Mouse (Mus musculus): ENCODE measurements around the gene Lgi1. TPM values are rescaled to one million over a fixed set of nuclear protein-coding genes. Genes with fewer than 3 reads are reported as not detected.

The Lgi1 gene
- polyA plus RNA-seq (2014; fragmentation: Nextera tagmentation; extraction: Ambion mirVana) = 0.86 and 1.6 TPM in 2 replicates

- no peak within 1 kb of the TSS for H3K27ac ChIP-seq (ENCODE audit: low read depth, low read length)
- no peak for ATAC-seq (ENCODE audit: low FRiP score, low TSS enrichment)
- no peaks in the 10 kb centered on the region; the same call in 1 of the 2 replicates for H3K27me3 ChIP-seq (ENCODE audit: control insufficient read depth, insufficient read depth, low read length)
- no peak within 1 kb of the TSS for H3K9ac ChIP-seq (ENCODE audit: low read depth, low read length)
- no peaks in the 10 kb centered on the region for H3K4me1 ChIP-seq (ENCODE audit: control insufficient read depth, insufficient read depth, low read length)
- 26% methylated on average over 21 of the region's 21 CpGs for WGBS
- H3K4me3 ChIP-seq (ENCODE audit: low read length) = peak within 1 kb of the TSS; percentile 9; the same call in 1 of the 2 replicates
- no peaks in the 10 kb centered on the region for H3K36me3 ChIP-seq (ENCODE audit: control insufficient read depth, insufficient read depth, low read length)
- H3K4me2 ChIP-seq (replicated peaks; ENCODE audit: low read depth, low read length) = peak within 1 kb of the TSS; percentile 29
- no peaks in the 10 kb centered on the region for H3K9me3 ChIP-seq (ENCODE audit: control insufficient read depth, low read length)
Measured at GRCm38 (mm10) chr19:38264505-38265500, at the start of gene Lgi1. Lgi1 (plus strand) TSS chr19:38264536.

- H3K9ac ChIP-seq (ENCODE audit: low read depth, low read length) = no peak overlapping the region
- ATAC-seq (ENCODE audit: low FRiP score, low TSS enrichment) = no peak
- no peak overlapping the region for H3K27ac ChIP-seq (ENCODE audit: low read depth, low read length)
- H3K27me3 ChIP-seq (ENCODE audit: control insufficient read depth, insufficient read depth, low read length) = no peaks in the 10 kb centered on the region
- no peaks in the 10 kb centered on the region for H3K9me3 ChIP-seq (ENCODE audit: control insufficient read depth, low read length)
- peaks cover 13% of the 10 kb centered on the region; the same call in 1 of the 2 replicates for H3K36me3 ChIP-seq (ENCODE audit: control insufficient read depth, insufficient read depth, low read length)
- 93% methylated on average over 3 of the region's 3 CpGs for WGBS
- H3K4me1 ChIP-seq (ENCODE audit: control insufficient read depth, insufficient read depth, low read length) = no peaks in the 10 kb centered on the region
- H3K4me2 ChIP-seq (replicated peaks; ENCODE audit: low read depth, low read length) = no peak overlapping the region
- H3K4me3 ChIP-seq (ENCODE audit: low read length) = no peak overlapping the region
Measured at GRCm38 (mm10) chr19:38217696-38218095, 46.6 kb upstream of the Lgi1 start.

- 9% methylated on average over 12 of the region's 12 CpGs for WGBS
- Histone ChIP-seq H3K4me3 (ENCODE audit: low read length) (peak overlapping the region; percentile 63), H3K4me2 (replicated peaks; ENCODE audit: low read depth, low read length) (peak overlapping the region; percentile 65)
Measured at GRCm38 (mm10) chr19:38223356-38223904, 40.9 kb upstream of the Lgi1 start.

GRCm38 (mm10) chr19:38223905-38224684, 40.2 kb upstream of the Lgi1 start, which contains the start of gene Fra10ac1:
Fra10ac1 (minus strand) TSS chr19:38224156.
- ATAC-seq (ENCODE audit: low FRiP score, low TSS enrichment) = peak; percentile 98
- H3K27ac ChIP-seq (ENCODE audit: low read depth, low read length) = peak within 1 kb of the TSS; percentile 64

More at GRCm38 (mm10) chr19:38223356-38223904, 40.9 kb upstream of the Lgi1 start:
- H3K27me3 ChIP-seq (ENCODE audit: control insufficient read depth, insufficient read depth, low read length) = no peaks in the 10 kb centered on the region
- ATAC-seq (ENCODE audit: low FRiP score, low TSS enrichment) = peak; percentile 30; the same call in 1 of the 2 replicates
- peak overlapping the region; percentile 67 for H3K9ac ChIP-seq (ENCODE audit: low read depth, low read length)
- H3K4me1 ChIP-seq (ENCODE audit: control insufficient read depth, insufficient read depth, low read length) = peaks cover 6% of the 10 kb centered on the region; the same call in 1 of the 2 replicates
- peak overlapping the region; percentile 64 for H3K27ac ChIP-seq (ENCODE audit: low read depth, low read length)
- no peaks in the 10 kb centered on the region for H3K9me3 ChIP-seq (ENCODE audit: control insufficient read depth, low read length)
- 0 out of 2 replicates have a peak, but pooled peaks cover 4% of the 10 kb centered on the region for H3K36me3 ChIP-seq (ENCODE audit: control insufficient read depth, insufficient read depth, low read length)

GRCm38 (mm10) chr19:38224685-38225060, 39.7 kb upstream of the Lgi1 start:
- peak overlapping the region; percentile 64; the same call in 1 of the 2 replicates for H3K27ac ChIP-seq (ENCODE audit: low read depth, low read length)
- H3K9me3 ChIP-seq (ENCODE audit: control insufficient read depth, low read length) = no peaks in the 10 kb centered on the region
- peak overlapping the region; percentile 67; the same call in 1 of the 2 replicates for H3K9ac ChIP-seq (ENCODE audit: low read depth, low read length)
- no peaks in the 10 kb centered on the region for H3K36me3 ChIP-seq (ENCODE audit: control insufficient read depth, insufficient read depth, low read length)
- H3K4me2 ChIP-seq (replicated peaks; ENCODE audit: low read depth, low read length) = peak overlapping the region; percentile 65
- no peak for ATAC-seq (ENCODE audit: low FRiP score, low TSS enrichment)
- WGBS = 15% methylated on average over 9 of the region's 9 CpGs
- H3K4me3 ChIP-seq (ENCODE audit: low read length) = peak overlapping the region; percentile 63
- H3K4me1 ChIP-seq (ENCODE audit: control insufficient read depth, insufficient read depth, low read length) = peaks cover 6% of the 10 kb centered on the region; the same call in 1 of the 2 replicates
- no peaks in the 10 kb centered on the region for H3K27me3 ChIP-seq (ENCODE audit: control insufficient read depth, insufficient read depth, low read length)

More at GRCm38 (mm10) chr19:38223905-38224684, 40.2 kb upstream of the Lgi1 start, which contains the start of gene Fra10ac1:
- Histone ChIP-seq H3K9me3 (ENCODE audit: control insufficient read depth, low read length) (no peaks in the 10 kb centered on the region), H3K4me1 (ENCODE audit: control insufficient read depth, insufficient read depth, low read length) (peaks cover 6% of the 10 kb centered on the region; the same call in 1 of the 2 replicates), H3K9ac (ENCODE audit: low read depth, low read length) (peak within 1 kb of the TSS; percentile 67), H3K4me2 (replicated peaks; ENCODE audit: low read depth, low read length) (peak within 1 kb of the TSS; percentile 65), H3K27me3 (ENCODE audit: control insufficient read depth, insufficient read depth, low read length) (no peaks in the 10 kb centered on the region), H3K4me3 (ENCODE audit: low read length) (peak within 1 kb of the TSS; percentile 63), H3K36me3 (ENCODE audit: control insufficient read depth, insufficient read depth, low read length) (0 out of 2 replicates have a peak, but pooled peaks cover 3% of the 10 kb centered on the region)
- WGBS = under 1% methylated on average over 44 of the region's 49 CpGs

GRCm38 (mm10) chr19:38228699-38229098, 35.6 kb upstream of the Lgi1 start:
- Histone ChIP-seq H3K27ac (ENCODE audit: low read depth, low read length) (no peak overlapping the region), H3K9ac (ENCODE audit: low read depth, low read length) (no peak overlapping the region), H3K27me3 (ENCODE audit: control insufficient read depth, insufficient read depth, low read length) (no peaks in the 10 kb centered on the region), H3K36me3 (ENCODE audit: control insufficient read depth, insufficient read depth, low read length) (no peaks in the 10 kb centered on the region), H3K4me2 (replicated peaks; ENCODE audit: low read depth, low read length) (no peak overlapping the region), H3K4me3 (ENCODE audit: low read length) (no peak overlapping the region), H3K4me1 (ENCODE audit: control insufficient read depth, insufficient read depth, low read length) (no peaks in the 10 kb centered on the region), H3K9me3 (ENCODE audit: control insufficient read depth, low read length) (no peaks in the 10 kb centered on the region)
- WGBS = 60% methylated on average over 2 of the region's 2 CpGs
- no peak for ATAC-seq (ENCODE audit: low FRiP score, low TSS enrichment)

GRCm38 (mm10) chr19:38232087-38232486, 32.2 kb upstream of the Lgi1 start:
- 8% methylated on average over 8 of the region's 8 CpGs for WGBS
- ATAC-seq (ENCODE audit: low FRiP score, low TSS enrichment) = peak; percentile 75

GRCm38 (mm10) chr19:38232516-38232915, 31.8 kb upstream of the Lgi1 start:
- Histone ChIP-seq H3K27me3 (ENCODE audit: control insufficient read depth, insufficient read depth, low read length) (no peaks in the 10 kb centered on the region), H3K4me3 (ENCODE audit: low read length) (no peak overlapping the region), H3K9me3 (ENCODE audit: control insufficient read depth, low read length) (no peaks in the 10 kb centered on the region), H3K4me2 (replicated peaks; ENCODE audit: low read depth, low read length) (no peak overlapping the region), H3K9ac (ENCODE audit: low read depth, low read length) (no peak overlapping the region), H3K27ac (ENCODE audit: low read depth, low read length) (0 out of 2 replicates have a peak overlapping the region, but pooled peaks have one; percentile 17), H3K4me1 (ENCODE audit: control insufficient read depth, insufficient read depth, low read length) (no peaks in the 10 kb centered on the region), H3K36me3 (ENCODE audit: control insufficient read depth, insufficient read depth, low read length) (no peaks in the 10 kb centered on the region)
- ATAC-seq (ENCODE audit: low FRiP score, low TSS enrichment) = peak; percentile 92
- WGBS = 6% methylated on average over 4 of the region's 4 CpGs

More at GRCm38 (mm10) chr19:38232087-38232486, 32.2 kb upstream of the Lgi1 start:
- H3K27me3 ChIP-seq (ENCODE audit: control insufficient read depth, insufficient read depth, low read length) = no peaks in the 10 kb centered on the region
- H3K9ac ChIP-seq (ENCODE audit: low read depth, low read length) = no peak overlapping the region
- no peak overlapping the region for H3K4me3 ChIP-seq (ENCODE audit: low read length)
- H3K4me2 ChIP-seq (replicated peaks; ENCODE audit: low read depth, low read length) = no peak overlapping the region
- no peak overlapping the region; the same call in 1 of the 2 replicates for H3K27ac ChIP-seq (ENCODE audit: low read depth, low read length)
- H3K36me3 ChIP-seq (ENCODE audit: control insufficient read depth, insufficient read depth, low read length) = no peaks in the 10 kb centered on the region
- no peaks in the 10 kb centered on the region for H3K4me1 ChIP-seq (ENCODE audit: control insufficient read depth, insufficient read depth, low read length)
- H3K9me3 ChIP-seq (ENCODE audit: control insufficient read depth, low read length) = no peaks in the 10 kb centered on the region
